Mouse (Mus musculus) heart, embryonic 11.5 days (tissue): Measurements from ENCODE around the gene Surf4. TPM values are rescaled to one million over a fixed set of nuclear protein-coding genes. Genes with fewer than 3 reads are reported as not detected.

Source experiments
- ATAC-seq: fragments of 200-750 bp; cut with Nextera tagmentation; replicated peaks from 2 replicates; pipeline ENCODE4 v1.8.0; 2017; ENCODE audit warnings: moderate library complexity; ENCODE audit not compliant: insufficient number of reproducible peaks, low FRiP score, low TSS enrichment
- H3K27ac ChIP-seq: fragments of 300-500 bp; sonication (generic); 2 replicates; pipeline ENCODE4 v1.5.1; 2014; ENCODE audit warnings: mild to moderate bottlenecking, low read depth, low read length
- H3K27me3 ChIP-seq: fragments of 300-500 bp; sonication (generic); 2 replicates; pipeline ENCODE4 v1.6.1; 2014; ENCODE audit warnings: mild to moderate bottlenecking, low read length, mixed read lengths; ENCODE audit not compliant: control insufficient read depth, insufficient read depth
- H3K36me3 ChIP-seq: fragments of 300-500 bp; sonication (generic); 2 replicates; pipeline ENCODE4 v1.6.1; 2014; ENCODE audit warnings: mild to moderate bottlenecking, low read length, moderate library complexity, mixed read lengths; ENCODE audit not compliant: control insufficient read depth, insufficient read depth
- H3K4me1 ChIP-seq: fragments of 300-500 bp; sonication (generic); 2 replicates; pipeline ENCODE4 v1.6.1; 2014; ENCODE audit warnings: low read length; ENCODE audit not compliant: control insufficient read depth, insufficient read depth
- H3K4me2 ChIP-seq: fragments of 300-500 bp; sonication (generic); 2 replicates; pipeline ENCODE4 v1.6.1; 2014; ENCODE audit warnings: mild to moderate bottlenecking, moderate library complexity
- H3K4me3 ChIP-seq: fragments of 300-500 bp; sonication (generic); 2 replicates; pipeline ENCODE4 v1.5.1; 2014; ENCODE audit warnings: low read depth, low read length
- H3K9ac ChIP-seq: fragments of 300-500 bp; sonication (generic); 2 replicates; pipeline ENCODE4 v1.6.1; 2014; ENCODE audit warnings: mild to moderate bottlenecking, low read depth, low read length, moderate library complexity
- H3K9me3 ChIP-seq: fragments of 300-500 bp; sonication (generic); replicated peaks from 2 replicates; pipeline ENCODE4 v1.6.1; 2016; ENCODE audit warnings: low read length; ENCODE audit not compliant: control insufficient read depth
- WGBS: fragments of 180-500 bp; shearing (Covaris S2); extraction: QIAGEN DNeasy Blood & Tissue Kit; methylation state at CpG from one replicate; pipeline ENCODE4 v1.1.7; 2014; ENCODE audit not compliant: insufficient replicate concordance; 5-methylcytosine and 5-hydroxymethylcytosine counted together
- polyA plus RNA-seq: library from polyadenylated mRNA; unstranded; fragments of >200 nt; fragmentation: Nextera tagmentation; extraction: Ambion mirVana; gene quantifications from 2 replicates; pipeline ENCODE4 v1.2.1, GENCODE M21; 2014

Surf4 gene
- polyA plus RNA-seq, 1 experiment from 2014 or later = 197 TPM

DNA sequence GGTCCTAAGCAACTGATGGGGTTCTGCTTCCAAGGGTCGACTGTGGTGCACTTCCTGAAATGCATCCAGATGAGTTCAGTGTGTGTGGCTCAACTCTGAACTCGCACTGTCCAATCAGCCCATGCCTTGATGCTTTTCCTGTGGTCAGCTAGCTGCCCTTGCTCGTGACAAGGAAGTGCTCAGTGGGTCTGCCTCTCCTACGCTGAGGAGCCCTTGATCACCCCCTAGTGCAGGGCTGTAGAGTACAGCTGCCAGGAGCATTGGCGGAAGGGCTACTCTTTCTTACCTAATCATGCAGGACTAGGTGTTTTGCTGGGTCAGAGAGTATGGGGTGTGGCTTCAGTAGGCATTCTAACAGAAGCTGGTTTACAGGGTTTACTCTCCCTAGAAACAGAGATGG lies 7.8 kb upstream of the Surf4 start:
- 35% methylated on average over 5 of the region's 5 CpGs for WGBS
- H3K4me2 ChIP-seq = no peak overlapping the region
- no peaks in the 10 kb centered on the region for H3K4me1 ChIP-seq
- no peaks in the 10 kb centered on the region for H3K27me3 ChIP-seq
- no peak overlapping the region for H3K4me3 ChIP-seq
- H3K36me3 ChIP-seq = no peaks in the 10 kb centered on the region
- H3K27ac ChIP-seq = no peak overlapping the region
- no peak for ATAC-seq
- H3K9me3 ChIP-seq = no peaks in the 10 kb centered on the region
- no peak overlapping the region for H3K9ac ChIP-seq

DNA sequence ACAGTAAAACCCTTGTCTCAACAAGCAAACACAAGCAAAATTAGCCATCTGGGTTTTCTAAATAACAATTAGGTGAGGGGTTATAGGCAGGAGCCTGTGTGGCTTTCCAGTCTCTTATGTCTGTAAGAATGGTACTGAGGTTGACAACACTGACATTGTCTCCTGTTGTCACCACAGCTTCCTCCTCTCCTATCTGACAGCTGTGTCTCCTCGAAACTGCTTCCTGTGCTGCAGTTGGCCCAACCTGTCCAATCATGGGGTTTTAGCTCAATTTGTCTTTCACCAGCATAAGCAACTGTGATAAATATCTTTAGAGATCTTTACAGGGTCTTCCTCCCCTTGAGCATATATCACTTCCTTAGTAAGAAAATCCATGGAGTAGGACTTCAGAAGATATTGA lies 2.7 kb upstream of the Surf4 start:
- WGBS = 36% methylated on average over 1 of the region's 1 CpGs
- peaks cover 4% of the 10 kb centered on the region; the same call in 1 of the 2 replicates for H3K4me1 ChIP-seq

GRCm38 (mm10) chr2:26935286-26935685 lies 1.6 kb upstream of the Surf4 start:
- H3K9ac ChIP-seq = no peak overlapping the region
- peaks cover 13% of the 10 kb centered on the region; the same call in 1 of the 2 replicates for H3K4me1 ChIP-seq
- no peaks in the 10 kb centered on the region for H3K9me3 ChIP-seq
- 81% methylated on average over 2 of the region's 2 CpGs for WGBS
- H3K36me3 ChIP-seq = peaks cover 8% of the 10 kb centered on the region
- no peaks in the 10 kb centered on the region for H3K27me3 ChIP-seq
- no peak overlapping the region for H3K4me3 ChIP-seq
- H3K27ac ChIP-seq = no peak overlapping the region
- H3K4me2 ChIP-seq = no peak overlapping the region
- no peak for ATAC-seq

More for the DNA sequence above, 2.7 kb upstream of the Surf4 start:
- no peak overlapping the region for H3K9ac ChIP-seq
- no peaks in the 10 kb centered on the region for H3K9me3 ChIP-seq
- no peak overlapping the region for H3K27ac ChIP-seq
- no peaks in the 10 kb centered on the region for H3K27me3 ChIP-seq
- no peaks in the 10 kb centered on the region for H3K36me3 ChIP-seq
- H3K4me2 ChIP-seq = no peak overlapping the region
- no peak overlapping the region for H3K4me3 ChIP-seq
- no peak for ATAC-seq

GRCm38 (mm10) chr2:26932473-26933303 lies 1.0 kb downstream of the Surf4 start:
- peaks cover 17% of the 10 kb centered on the region for H3K36me3 ChIP-seq
- H3K9me3 ChIP-seq = no peaks in the 10 kb centered on the region
- H3K27ac ChIP-seq = peak overlapping the region; percentile 88
- H3K9ac ChIP-seq = peak overlapping the region; percentile 100
- ATAC-seq = no peak; the same call in 1 of the 2 replicates
- no peaks in the 10 kb centered on the region for H3K27me3 ChIP-seq
- H3K4me3 ChIP-seq = peak overlapping the region; percentile 99
- peaks cover 20% of the 10 kb centered on the region for H3K4me1 ChIP-seq
- 2% methylated on average over 41 of the region's 49 CpGs for WGBS
- H3K4me2 ChIP-seq = peak overlapping the region; percentile 81

DNA sequence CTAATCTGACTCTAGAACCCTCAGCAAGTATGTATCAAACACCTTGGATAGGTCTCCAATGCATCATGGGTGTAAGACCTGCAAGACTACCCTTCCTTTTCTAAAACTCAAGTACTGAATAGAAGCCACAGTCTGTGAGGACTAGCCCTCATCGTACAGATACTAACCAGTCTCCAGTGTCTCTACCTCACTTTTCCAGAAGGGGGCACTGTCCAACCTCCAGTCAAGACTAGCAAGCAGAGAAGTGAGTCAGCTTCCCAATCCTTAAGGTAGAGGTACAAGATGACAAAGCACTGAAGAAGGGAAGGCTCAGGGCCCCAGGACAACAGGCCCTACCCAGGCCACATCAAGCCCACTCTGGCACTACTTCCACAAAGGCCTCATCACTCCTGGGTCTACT lies 3.3 kb downstream of the Surf4 start:
- no peak for ATAC-seq
- H3K27ac ChIP-seq = no peak overlapping the region
- no peak overlapping the region for H3K9ac ChIP-seq
- H3K27me3 ChIP-seq = no peaks in the 10 kb centered on the region
- no peak overlapping the region for H3K4me2 ChIP-seq
- H3K36me3 ChIP-seq = peaks cover 27% of the 10 kb centered on the region
- no peak overlapping the region for H3K4me3 ChIP-seq
- 44% methylated on average over 1 of the region's 1 CpGs for WGBS
- H3K4me1 ChIP-seq = peaks cover 20% of the 10 kb centered on the region
- no peaks in the 10 kb centered on the region for H3K9me3 ChIP-seq

GRCm38 (mm10) chr2:26927745-26928476 lies 5.8 kb downstream of the Surf4 start:
- no peak overlapping the region for H3K9ac ChIP-seq
- 85% methylated on average over 6 of the region's 6 CpGs for WGBS
- H3K27ac ChIP-seq = no peak overlapping the region
- H3K36me3 ChIP-seq = peaks cover 33% of the 10 kb centered on the region
- H3K4me2 ChIP-seq = no peak overlapping the region
- ATAC-seq = no peak
- H3K9me3 ChIP-seq = no peaks in the 10 kb centered on the region
- peaks cover 20% of the 10 kb centered on the region for H3K4me1 ChIP-seq
- H3K27me3 ChIP-seq = no peaks in the 10 kb centered on the region
- H3K4me3 ChIP-seq = no peak overlapping the region

- Histone ChIP-seq H3K36me3 (peaks cover 40% of the 10 kb centered on the region), H3K4me1 (peaks cover 16% of the 10 kb centered on the region), H3K4me3 (no peak overlapping the region), H3K9me3 (no peaks in the 10 kb centered on the region), H3K4me2 (no peak overlapping the region), H3K27ac (no peak overlapping the region), H3K27me3 (no peaks in the 10 kb centered on the region), H3K9ac (no peak overlapping the region)
- 60% methylated on average over 9 of the region's 9 CpGs for WGBS
- no peak for ATAC-seq
Measured at GRCm38 (mm10) chr2:26921784-26922183, 11.9 kb downstream of the Surf4 start.

DNA sequence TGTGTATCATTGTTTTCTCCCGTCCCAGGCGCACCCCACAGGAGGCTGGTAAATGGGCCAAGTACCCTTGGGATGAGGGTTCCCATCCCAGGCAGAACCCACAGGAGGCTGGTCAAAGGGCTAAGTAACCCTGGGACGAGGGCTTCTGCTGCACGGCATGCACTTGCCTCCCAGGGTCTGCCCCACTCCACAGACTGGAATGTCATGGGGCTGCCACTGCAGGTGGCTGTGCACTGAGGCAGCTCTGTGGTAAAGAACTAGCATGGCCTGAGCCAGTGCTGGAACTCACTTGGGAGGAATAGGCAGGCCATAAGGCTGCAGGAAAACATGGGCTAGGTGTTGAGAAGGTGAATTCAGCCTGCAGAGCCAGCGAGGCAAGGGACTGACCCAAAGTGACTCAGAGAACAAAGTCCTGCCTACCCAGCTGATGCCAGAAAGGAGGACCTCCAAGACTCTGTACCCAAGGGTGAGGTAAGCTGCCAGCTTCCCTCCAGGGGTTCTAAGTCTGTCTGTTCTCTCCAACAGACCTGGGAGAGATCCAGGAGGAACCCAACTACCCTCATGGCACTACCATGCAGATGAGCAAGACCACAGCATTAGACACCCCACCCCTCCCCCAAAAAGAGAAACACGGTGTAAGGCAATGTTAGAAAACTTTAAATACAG lies 13.4 kb downstream of the Surf4 start:
- WGBS = 88% methylated on average over 6 of the region's 6 CpGs
- H3K27ac ChIP-seq = no peak overlapping the region
- H3K9me3 ChIP-seq = no peaks in the 10 kb centered on the region
- no peak overlapping the region for H3K9ac ChIP-seq
- no peak overlapping the region for H3K4me2 ChIP-seq
- peaks cover 18% of the 10 kb centered on the region for H3K4me1 ChIP-seq
- no peak for ATAC-seq
- no peaks in the 10 kb centered on the region for H3K27me3 ChIP-seq
- H3K4me3 ChIP-seq = no peak overlapping the region
- peaks cover 32% of the 10 kb centered on the region for H3K36me3 ChIP-seq
